Mouse (Mus musculus) neural tube, embryonic 12.5 days (tissue): ENCODE data around the gene Slit2. TPM values are rescaled to one million over a fixed set of nuclear protein-coding genes. Genes with fewer than 3 reads are reported as not detected.

Experiments
- ATAC-seq: fragments of 200-750 bp; cut with Nextera tagmentation; 2 replicates; pipeline ENCODE4 v1.8.0; 2017; ENCODE audit warnings: low read depth, mild to moderate bottlenecking, moderate TSS enrichment, moderate library complexity; ENCODE audit not compliant: low FRiP score
- H3K27ac ChIP-seq: fragments of 300-500 bp; sonication (generic); 2 replicates; pipeline ENCODE4 v1.5.1; 2016
- H3K27me3 ChIP-seq: fragments of 300-500 bp; sonication (generic); replicated peaks from 2 replicates; pipeline ENCODE4 v1.6.1; 2016; ENCODE audit warnings: mild to moderate bottlenecking
- H3K36me3 ChIP-seq: fragments of 300-500 bp; sonication (generic); 2 replicates; pipeline ENCODE4 v1.6.1; 2016; ENCODE audit warnings: mild to moderate bottlenecking
- H3K4me1 ChIP-seq: fragments of 300-500 bp; sonication (generic); 2 replicates; pipeline ENCODE4 v1.6.1; 2016
- H3K4me2 ChIP-seq: fragments of 300-500 bp; sonication (generic); replicated peaks from 2 replicates; pipeline ENCODE4 v1.6.1; 2016; ENCODE audit warnings: mild to moderate bottlenecking
- H3K4me3 ChIP-seq: fragments of 300-500 bp; sonication (generic); 2 replicates; pipeline ENCODE4 v1.5.1; 2016
- H3K9ac ChIP-seq: fragments of 300-500 bp; sonication (generic); 2 replicates; pipeline ENCODE4 v1.6.1; 2016; ENCODE audit warnings: mild to moderate bottlenecking
- H3K9me3 ChIP-seq: fragments of 300-500 bp; sonication (generic); 2 replicates; pipeline ENCODE4 v1.6.1; 2016; ENCODE audit warnings: mild to moderate bottlenecking
- WGBS: fragments of 180-500 bp; shearing (Covaris S2); methylation state at CpG from one replicate; pipeline ENCODE4 v1.1.7; 2016; 5-methylcytosine and 5-hydroxymethylcytosine counted together
- microRNA-seq: library from miRNA; unstranded; fragments of <30 nt; microRNA quantifications from one replicate; pipeline ENCODE4, GENCODE M21; 2017
- polyA plus RNA-seq: library from polyadenylated mRNA; unstranded; fragments of >200 nt; fragmentation: Nextera tagmentation; extraction: Ambion mirVana; gene quantifications from 2 replicates; pipeline ENCODE4 v1.2.1, GENCODE M21; 2016

Gene Slit2
- polyA plus RNA-seq, 1 experiment from 2014 or later: 96.3 TPM

DNA sequence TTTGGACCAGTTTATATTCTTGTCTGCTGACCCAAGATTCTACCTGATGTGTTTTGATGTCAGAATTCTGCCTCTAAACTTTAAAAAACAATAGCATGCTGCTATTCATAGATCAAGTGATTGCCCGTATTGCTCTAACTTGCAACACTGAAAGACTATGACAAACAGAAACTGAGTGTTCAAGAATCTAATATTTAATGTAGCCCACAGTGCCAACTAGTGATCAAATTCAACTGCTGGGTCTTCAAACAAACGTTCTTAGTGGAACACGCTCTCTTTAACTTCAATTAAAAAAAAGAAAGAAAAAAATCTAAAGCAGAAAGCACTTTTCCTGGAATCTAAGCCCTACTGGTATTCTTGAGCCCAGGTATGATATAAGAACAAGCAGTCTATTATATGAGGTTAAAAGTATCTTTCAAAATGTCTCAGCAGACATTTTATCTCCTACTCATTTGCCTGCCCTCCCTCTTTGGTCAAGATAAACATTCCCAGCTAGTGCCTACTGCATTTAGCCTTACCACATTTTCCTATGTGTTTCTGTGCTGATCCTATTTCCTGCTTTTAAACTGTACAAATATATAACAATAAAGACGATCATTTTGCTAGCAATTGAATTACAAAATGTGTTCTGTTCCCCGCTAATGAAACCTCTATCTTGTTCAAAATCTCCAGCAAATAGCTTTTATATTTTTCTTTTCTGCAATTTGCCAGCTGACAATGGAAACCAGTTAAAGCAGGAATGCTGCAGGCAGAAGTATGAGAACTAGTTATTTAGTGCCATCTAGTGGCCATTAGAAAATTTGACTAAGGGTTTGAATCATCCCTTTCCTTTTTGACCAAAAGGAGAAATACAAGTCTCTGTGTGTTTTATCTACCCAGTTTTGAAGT is 362.4 kb downstream of the Slit2 start:
- Histone ChIP-seq H3K36me3 (no peaks in the 10 kb centered on the region), H3K27ac (no peak overlapping the region), H3K27me3 (no peaks in the 10 kb centered on the region), H3K4me1 (no peaks in the 10 kb centered on the region), H3K9me3 (no peaks in the 10 kb centered on the region), H3K4me2 (no peak overlapping the region), H3K9ac (no peak overlapping the region), H3K4me3 (no peak overlapping the region)
- WGBS: 55% methylated on average over 5 of the region's 5 CpGs
- ATAC-seq: peak; percentile 81

DNA sequence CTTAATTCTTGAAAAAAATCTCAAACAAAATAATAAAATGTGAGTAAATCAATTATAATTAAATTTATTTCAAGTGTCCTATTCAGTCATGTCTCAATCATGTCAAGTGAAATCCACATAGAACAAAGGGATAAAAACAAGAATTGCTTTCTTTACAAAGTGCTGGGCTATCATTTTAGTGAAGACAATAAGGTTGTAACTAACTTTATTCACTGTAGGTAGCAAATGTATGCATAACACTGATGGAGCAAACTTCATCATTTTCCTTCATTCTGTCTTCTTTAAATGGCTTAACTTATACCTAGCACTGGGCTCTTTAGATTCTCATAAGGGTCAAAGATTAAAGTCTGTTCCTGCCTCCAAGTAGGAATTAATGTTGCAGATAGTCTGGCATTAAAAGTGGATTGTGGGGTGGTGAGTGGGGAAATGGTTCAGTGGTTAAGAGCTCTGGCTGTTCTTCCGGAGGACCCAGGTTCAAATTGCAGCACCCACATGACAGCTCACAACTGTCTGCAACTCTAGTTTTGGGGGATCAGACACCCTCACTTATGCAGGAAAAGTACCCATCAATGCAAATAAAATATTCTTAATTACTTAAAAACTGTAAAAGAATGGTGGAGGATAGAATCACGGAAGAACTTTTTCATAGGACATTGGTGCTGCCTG is 363.2 kb downstream of the Slit2 start:
- Histone ChIP-seq H3K27me3 (no peaks in the 10 kb centered on the region), H3K9me3 (no peaks in the 10 kb centered on the region), H3K9ac (no peak overlapping the region), H3K4me3 (no peak overlapping the region), H3K36me3 (no peaks in the 10 kb centered on the region), H3K4me1 (no peaks in the 10 kb centered on the region), H3K27ac (no peak overlapping the region), H3K4me2 (no peak overlapping the region)
- ATAC-seq: no peak
- WGBS: 91% methylated on average over 2 of the region's 2 CpGs

DNA sequence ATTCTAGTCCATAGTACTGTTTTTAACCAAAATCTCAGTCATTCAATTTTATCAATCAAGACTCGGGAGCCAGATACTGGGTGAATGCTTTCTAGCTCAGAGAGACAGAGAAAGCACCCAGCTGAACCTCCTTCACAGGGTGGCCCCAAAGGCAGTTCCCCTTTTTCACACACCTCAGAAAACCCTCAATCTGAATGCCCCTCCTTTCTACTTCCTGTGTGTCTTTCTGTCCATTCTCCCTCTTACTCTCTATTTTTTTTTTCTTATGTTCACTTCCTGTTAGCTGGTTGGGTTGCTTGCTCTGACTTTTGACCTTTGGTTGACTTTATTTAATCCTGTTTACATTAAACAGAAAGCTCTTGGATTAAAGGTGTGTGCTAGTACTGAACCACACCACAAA is 366.4 kb downstream of the Slit2 start:
- Histone ChIP-seq H3K9me3 (no peaks in the 10 kb centered on the region), H3K4me3 (no peak overlapping the region), H3K4me2 (no peak overlapping the region), H3K36me3 (no peaks in the 10 kb centered on the region), H3K27ac (no peak overlapping the region), H3K4me1 (no peaks in the 10 kb centered on the region), H3K27me3 (no peaks in the 10 kb centered on the region), H3K9ac (no peak overlapping the region)
- ATAC-seq: no peak
- WGBS: 83% methylated on average over 1 of the region's 1 CpGs

Small RNA genes within 50 kb of the gene (microRNA-seq; reads per million reads assigned to microRNA genes)
- gene Mir218-1: 36.9 reads per million, percentile 38 among the genes with 10 or more reads in this experiment
